Mouse (Mus musculus): ENCODE results near the gene Btbd35f4. TPM values are rescaled to one million over a fixed set of nuclear protein-coding genes. Genes with fewer than 3 reads are reported as not detected.
"Not testable (repeated sequence)": the region's sequence is repeated elsewhere in the genome, so short reads cannot be mapped to it uniquely, and the experiment has no call there.

The Btbd35f4 gene
- polyA plus RNA-seq (2015; fragmentation: Nextera tagmentation; extraction: Ambion mirVana), result not detected in 2 replicates

DNA sequence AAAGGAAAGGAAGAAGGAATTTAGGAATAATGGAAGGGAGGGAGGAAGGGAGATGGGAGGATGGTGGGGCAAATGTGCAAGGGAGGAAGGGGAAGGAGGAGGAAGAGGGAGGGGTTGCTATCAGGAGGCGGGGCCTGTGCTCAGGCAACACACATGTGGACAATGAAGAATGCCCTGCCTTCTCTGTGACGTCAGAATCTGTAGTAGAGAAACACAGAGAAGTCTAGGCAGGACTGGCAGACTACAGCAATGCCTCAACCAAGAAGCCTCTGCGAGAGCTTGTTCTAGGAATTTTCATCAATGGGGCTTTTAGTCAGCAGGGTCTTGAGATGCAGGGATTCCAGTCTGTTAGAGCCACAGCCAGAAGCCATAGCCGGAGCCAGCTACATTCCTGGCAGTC lies at the start of gene Btbd35f4:
Btbd35f4 (plus strand) TSS at position 301 of the 400 bp plus-strand sequence.
- not testable (repeated sequence) for H3K27me3 ChIP-seq

DNA sequence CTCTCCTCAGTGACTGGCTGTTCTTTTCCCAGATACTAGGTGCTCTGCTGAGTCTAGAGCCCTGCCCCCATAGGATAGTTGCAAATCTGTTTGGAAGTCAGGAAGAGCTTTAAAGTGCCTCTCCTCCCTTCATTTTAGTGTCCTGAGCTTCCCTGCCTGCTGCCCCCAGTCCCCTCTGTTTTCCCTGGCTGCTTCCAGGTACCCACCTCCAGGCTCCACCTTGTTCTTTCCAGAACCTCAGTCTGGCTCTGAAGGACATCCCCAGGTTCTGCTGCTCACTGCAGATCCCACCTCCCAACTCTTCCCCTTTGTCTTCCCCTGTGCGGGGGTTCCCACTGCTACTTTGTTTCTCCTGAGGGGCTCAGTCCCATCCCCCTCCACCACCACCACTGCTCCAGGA lies 39.7 kb downstream of the Btbd35f4 start:
- not testable (repeated sequence) for H3K4me3 ChIP-seq; H3K9me3 ChIP-seq (replicated peaks); H3K36me3 ChIP-seq; H3K4me2 ChIP-seq; H3K27ac ChIP-seq; H3K9ac ChIP-seq; H3K4me1 ChIP-seq (replicated peaks); ATAC-seq (replicated peaks; ENCODE audit: insufficient number of reproducible peaks, insufficient read depth, low FRiP score, low read depth); H3K27me3 ChIP-seq
- no CpG with 5 or more reads among the region's 1 CpGs for WGBS

More for the DNA sequence above, at the start of gene Btbd35f4:
- not testable (repeated sequence) for H3K4me3 ChIP-seq; H3K9ac ChIP-seq; ATAC-seq (replicated peaks; ENCODE audit: insufficient number of reproducible peaks, insufficient read depth, low FRiP score, low read depth); H3K36me3 ChIP-seq; H3K27ac ChIP-seq; H3K9me3 ChIP-seq (replicated peaks); H3K4me2 ChIP-seq; H3K4me1 ChIP-seq (replicated peaks)
- WGBS, result no CpG with 5 or more reads among the region's 4 CpGs

Other genes with a start within 250 kb of the Btbd35f4 start
- not detected in 2 replicates for gene Btbd35f27, start 151.6 kb downstream of the Btbd35f4 start, polyA plus RNA-seq (2015; fragmentation: Nextera tagmentation; extraction: Ambion mirVana)